Mouse (Mus musculus): ENCODE measurements around the gene Tfip11. TPM values are rescaled to one million over a fixed set of nuclear protein-coding genes. Genes with fewer than 3 reads are reported as not detected.

The Tfip11 gene
- total RNA-seq, 2 experiments from 2014 or later, result 14.8 to 15.9 TPM

DNA sequence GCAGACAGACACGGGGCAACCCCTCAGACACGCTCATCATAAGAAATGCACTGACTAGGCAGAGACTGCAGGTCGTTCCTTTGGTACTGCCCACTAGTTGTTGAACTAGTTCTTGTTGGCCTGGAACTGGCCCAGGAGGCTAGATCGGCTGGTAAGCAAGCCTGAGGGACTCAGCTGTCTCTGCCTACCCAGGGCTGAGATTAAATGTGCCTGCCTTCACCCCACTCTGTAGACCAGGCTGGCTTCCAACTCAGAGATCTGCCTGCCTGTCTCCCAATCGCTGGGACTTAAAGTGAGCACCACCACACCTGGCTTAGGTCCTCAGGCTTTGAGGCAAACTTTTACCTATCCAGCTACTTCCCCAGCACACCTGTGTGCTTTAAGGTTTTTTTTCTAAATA lies 5.8 kb upstream of the Tfip11 start:
- no peak for DNase-seq

GRCm38 (mm10) chr5:112320936-112321335 lies 5.2 kb upstream of the Tfip11 start:
- no peak for DNase-seq

DNA sequence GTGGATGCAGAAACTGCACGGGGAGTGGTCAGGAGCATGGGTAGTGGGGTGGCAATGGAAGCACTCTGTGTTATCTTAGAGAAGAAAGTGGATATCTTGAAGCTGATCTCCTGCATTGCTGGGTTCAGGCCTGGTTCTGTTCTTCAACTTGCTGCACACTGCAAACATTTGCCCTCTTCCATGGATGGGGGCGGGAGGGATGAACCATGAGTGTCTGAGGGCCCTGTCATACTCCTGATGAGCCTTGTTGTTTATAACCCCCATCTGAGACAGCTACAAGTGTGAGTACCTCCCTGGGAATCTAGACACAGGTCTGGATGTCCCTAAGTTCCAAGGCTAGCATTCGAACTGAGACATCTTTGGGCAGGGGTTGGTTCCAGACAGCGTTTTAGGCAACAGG lies 4.8 kb upstream of the Tfip11 start:
- DNase-seq, result no peak

GRCm38 (mm10) chr5:112323246-112323645 lies 2.9 kb upstream of the Tfip11 start:
- no peak for DNase-seq

GRCm38 (mm10) chr5:112324637-112325545 lies 1.3 kb upstream of the Tfip11 start:
- DNase-seq, result no peak

DNA sequence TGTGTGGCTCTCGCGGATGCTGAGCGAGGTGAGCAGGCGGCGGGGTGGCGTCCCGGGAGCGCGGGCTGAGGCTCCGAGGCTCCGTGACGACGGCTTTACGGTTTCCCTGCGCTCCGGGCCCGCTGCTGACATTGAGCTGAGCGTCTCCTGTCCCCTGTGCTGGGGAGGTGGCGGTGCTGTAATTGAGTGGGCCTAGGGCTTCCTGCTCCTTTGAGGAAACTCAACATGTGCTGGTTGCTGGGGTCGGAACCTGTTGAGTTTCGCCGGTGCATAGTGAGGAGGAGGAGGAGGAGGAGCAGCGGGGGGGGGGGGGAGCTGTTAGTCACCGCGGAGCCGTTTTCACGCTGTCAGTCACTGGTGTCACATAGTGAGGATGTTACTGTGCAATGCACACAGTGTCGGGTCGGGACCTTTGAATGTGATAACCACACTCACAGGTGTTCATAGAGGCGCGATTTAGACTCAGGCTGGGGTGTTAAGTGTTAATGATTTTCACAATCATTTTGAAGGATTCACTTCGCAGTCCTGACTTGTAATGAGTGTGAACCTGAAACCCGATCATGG lies 370 bp downstream of the Tfip11 start:
- no peak for DNase-seq

DNA sequence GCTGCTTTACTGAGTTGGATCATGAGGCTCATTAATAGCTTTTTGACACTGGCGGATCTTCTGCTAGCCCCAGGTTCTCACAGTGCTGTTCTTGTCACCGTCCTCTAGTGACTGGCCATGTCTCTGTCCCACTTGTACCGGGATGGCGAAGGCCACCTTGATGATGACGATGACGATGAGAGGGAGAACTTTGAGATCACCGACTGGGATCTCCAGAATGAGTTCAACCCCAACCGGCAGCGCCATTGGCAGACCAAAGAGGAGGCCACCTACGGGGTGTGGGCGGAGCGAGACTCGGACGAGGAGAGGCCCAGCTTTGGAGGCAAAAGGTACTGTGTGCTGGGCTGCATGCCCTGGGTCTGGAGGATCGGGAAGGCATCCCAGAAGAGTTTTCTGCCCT lies 1.7 kb downstream of the Tfip11 start:
- no peak for DNase-seq

- DNase-seq, result no peak
Observed at GRCm38 (mm10) chr5:112329805-112330564, 3.8 kb downstream of the Tfip11 start.

DNA sequence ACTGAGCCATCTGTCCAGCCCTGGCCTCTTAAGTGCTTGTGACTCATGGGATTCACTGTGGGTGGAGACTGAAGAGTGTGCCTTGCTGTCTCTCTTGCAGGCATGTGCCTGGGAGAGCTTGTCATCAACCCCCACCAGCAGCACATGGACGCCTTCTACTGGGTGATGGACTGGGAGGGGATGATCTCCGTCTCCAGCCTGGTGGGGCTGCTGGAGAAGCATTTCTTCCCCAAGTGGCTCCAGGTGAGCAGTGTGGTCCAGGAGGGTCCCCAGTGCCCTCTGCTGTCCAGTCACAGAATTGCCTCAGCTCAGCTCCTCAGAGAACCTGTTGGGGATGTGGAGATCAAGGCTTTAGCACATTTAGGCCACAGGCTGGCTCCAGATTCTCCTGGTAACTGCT lies 9.3 kb downstream of the Tfip11 start:
- peak; percentile 37 for DNase-seq

GRCm38 (mm10) chr5:112337004-112337403 lies 10.8 kb downstream of the Tfip11 start:
- no peak for DNase-seq

- no peak for DNase-seq
Observed at GRCm38 (mm10) chr5:112339215-112339614, 13.1 kb downstream of the Tfip11 start.

DNA sequence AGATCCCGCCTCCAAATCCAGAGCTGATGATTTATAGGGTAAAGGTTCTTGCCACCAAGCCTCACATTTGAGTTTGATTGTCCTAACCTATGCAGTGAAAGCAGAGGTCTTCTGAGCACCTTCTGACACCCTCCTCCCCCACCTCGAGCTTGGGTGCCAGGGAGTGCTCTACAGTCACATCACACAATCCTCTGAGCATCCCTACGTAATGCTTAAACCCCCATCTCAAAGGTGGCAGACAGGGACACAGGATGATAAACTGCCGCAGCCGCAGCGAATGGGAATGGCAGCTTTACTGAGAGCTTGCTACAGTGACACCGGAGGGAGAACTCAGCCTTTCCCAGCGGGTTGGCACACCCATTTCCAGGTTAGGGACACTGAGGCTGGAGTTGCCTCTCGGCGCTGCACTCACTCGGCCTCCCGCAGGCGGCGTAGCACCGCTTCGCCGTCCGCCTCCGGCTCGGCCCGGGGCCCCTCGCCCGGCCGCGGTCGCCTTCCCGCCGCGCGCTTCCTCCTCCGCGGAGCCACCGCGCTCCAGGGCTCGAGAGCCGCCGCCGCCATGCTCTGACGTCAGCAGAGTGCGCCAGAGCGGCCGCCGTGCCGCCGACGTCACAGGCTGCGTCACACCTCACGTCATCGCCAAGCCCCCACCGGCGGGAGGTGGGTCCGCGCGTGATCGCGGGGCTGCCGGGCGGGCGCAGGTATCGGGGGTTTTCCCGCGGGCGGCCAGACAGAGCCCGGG lies 16.5 kb downstream of the Tfip11 start, which contains the start of the genes Srrd and Hps4:
TSS of gene Srrd (minus strand) at position 578 of the 742 bp plus-strand sequence.
TSS of gene Hps4 (plus strand) at position 621 of the 742 bp plus-strand sequence.
- peak; percentile 87 for DNase-seq

DNA sequence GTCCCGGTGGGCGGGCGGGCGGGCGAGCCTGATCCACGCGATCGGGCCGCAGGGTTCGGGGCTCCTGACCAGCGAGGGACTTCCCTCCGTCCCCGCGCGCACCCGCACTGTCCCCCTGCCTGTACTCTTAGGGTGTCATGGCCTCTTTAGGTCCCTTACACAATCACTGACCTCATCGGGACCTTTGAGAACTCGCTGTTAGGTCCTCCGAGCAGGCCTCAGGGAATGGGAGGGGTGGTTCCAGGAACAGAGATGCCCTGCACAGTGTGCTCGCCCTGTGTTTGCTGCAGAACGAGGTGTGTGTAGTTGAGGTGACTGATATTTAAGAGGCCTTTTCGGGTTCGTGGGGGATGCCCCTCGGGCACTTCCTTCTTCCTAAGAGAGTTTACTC lies 17.0 kb downstream of the Tfip11 start:
- DNase-seq, result no peak

DNA sequence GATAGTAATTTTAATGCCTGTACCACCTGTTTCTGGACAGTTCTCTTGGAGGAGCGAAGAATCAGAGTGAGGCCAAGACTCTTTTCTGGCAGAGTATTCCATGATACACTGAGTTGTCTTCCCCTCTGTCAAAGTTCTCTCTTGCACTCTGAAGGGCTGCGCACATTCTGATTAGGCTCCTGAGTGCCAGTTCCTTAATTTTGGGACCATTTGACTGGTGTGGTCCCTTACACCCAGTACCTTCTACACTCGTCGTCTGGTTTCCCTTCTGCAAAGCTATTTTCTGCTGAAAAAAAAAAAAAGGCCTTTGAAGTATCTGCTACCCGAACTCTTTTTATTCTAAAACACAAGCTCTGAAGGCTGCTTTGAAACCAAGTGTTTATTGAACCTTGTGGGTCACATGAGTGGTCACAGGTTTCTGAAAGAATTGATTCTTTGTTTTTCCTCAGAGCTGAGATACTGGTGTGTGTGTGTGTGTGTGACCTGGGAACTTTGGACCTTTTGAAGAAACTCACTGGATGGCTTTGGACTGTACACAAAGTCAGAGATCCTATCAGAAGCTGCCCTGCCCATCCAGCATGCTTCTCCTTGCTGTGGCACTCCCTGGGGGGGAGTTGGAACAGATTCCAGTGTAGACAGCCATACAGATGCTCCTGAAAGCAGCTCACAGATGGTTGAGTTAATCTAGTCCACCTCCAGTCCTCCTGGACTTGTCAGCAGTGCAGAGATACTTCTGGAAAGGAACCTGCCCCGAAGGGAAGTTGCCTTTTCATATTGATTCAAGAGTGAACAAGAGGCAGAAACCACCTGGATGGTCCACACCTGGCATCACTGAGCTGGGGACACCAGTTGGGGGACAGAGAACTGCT lies 18.2 kb downstream of the Tfip11 start:
- DNase-seq, result no peak

DNA sequence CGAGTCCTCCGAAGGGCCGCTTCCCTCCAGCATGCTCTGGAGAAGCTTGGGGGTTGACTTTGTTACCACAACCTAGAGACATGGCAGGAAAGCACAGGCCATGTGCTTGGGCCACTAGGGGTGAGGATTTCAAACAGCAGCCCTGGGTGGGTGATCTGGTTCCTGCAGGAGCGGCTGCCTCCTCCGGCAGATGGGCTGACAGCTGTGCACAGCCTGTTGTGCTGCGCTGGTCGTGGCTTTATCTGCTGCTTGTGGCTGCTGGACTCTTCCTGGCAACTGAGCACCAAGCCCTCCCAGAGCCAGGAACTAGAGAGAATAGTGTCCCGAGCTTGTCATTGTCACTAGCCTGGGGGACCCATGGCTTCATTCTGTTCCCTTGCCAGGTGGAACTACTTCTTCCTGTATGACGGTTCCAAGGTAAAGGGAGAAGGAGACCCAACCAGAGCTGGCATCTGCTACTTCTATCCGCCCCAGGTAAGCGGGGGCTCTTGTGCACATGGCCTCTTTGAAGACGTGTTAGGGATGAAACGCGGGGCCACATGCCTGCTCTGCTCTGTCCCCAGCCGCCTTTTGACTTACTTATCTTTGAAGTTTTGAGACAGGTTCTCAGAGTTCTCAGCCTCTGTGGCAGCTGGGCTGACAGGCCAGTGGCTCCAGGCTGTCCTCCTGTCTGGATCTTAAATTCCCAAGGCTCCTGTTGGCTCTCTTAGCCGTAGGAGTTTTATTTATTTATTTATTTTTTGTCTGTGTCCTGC lies 20.2 kb downstream of the Tfip11 start:
- no peak for DNase-seq

DNA sequence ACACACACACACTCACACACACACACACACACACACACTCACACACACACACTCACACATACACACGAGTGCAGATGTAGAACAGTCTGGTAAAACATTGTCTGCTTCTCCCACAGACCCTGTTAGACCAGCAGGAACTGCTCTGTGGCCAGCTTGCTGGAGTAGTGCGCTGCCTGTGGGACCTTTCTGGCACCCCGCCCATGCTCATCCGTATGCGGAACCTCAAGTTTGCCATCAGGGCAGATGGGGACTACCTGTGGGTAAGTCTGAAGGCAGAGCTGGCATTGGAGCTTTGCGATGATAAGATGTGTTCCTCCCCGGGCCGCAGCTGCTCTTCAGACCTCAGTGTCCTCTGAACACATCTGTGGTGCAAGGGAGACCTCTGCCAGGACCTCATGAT lies 23.0 kb downstream of the Tfip11 start:
- no peak for DNase-seq

- no peak for DNase-seq
Observed at GRCm38 (mm10) chr5:112355493-112355892, 29.3 kb downstream of the Tfip11 start.

DNA sequence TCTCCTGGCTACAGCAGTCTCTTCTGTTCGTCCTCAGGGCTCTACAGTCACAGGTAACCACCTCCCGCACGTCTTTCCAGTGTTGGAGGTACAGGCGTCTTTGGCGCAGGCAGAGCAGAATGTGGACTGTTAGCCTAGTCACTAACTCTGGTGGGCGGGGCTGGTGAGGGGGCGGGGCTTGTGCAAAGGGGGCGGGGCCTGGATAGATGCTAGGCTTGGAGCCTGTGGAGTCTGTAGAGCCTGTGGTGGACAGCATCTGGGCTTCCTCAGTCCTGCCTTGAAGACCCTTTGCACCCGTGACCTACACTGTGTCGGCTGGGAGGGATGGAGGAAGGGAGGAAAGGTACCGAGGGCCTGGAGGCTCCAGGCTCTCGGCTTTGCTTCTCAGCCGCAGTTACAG lies 29.8 kb downstream of the Tfip11 start, which contains the start of gene Gm6583:
TSS of gene Gm6583 (minus strand) at position 124 of the 400 bp plus-strand sequence.
- DNase-seq, result no peak

- DNase-seq, result no peak
Observed at GRCm38 (mm10) chr5:112356322-112356721, 30.2 kb downstream of the Tfip11 start.

- no peak for DNase-seq
Observed at GRCm38 (mm10) chr5:112359520-112359919, 33.4 kb downstream of the Tfip11 start.

Measured in gastrocnemius, postnatal 10 days (tissue).